Mouse (Mus musculus) testis, adult 2 months (tissue): ENCODE measurements around the gene Plekhg5.

Experiments used
- CTCF ChIP-seq: fragments of 200-500 bp; IDR thresholded peaks from 2 replicates; pipeline ENCODE4 v1.5.1; 2012; ENCODE audit warnings: low read depth, mild to moderate bottlenecking, inconsistent platforms, low read length, moderate library complexity; ENCODE audit not compliant: control insufficient read depth, insufficient read depth, insufficient replicate concordance
- POLR2A ChIP-seq: fragments of 200-500 bp; IDR thresholded peaks from 2 replicates; pipeline ENCODE4 v1.6.1; 2012; ENCODE audit warnings: low read depth, mild to moderate bottlenecking, inconsistent platforms, low read length, moderate library complexity; ENCODE audit not compliant: control insufficient read depth

GRCm38 (mm10) chr4:152087211-152088081, 15.1 kb downstream of the Plekhg5 start:
- TF ChIP-seq POLR2A (no peak), CTCF (no peak)
